Mouse (Mus musculus) kidney, adult 11 months (tissue): ENCODE data around the gene Rack1.

ENCODE experiments used
- DNase-seq: peaks from one replicate; pipeline ENCODE4 v3.0.0; 2022

Rack1 gene

DNA sequence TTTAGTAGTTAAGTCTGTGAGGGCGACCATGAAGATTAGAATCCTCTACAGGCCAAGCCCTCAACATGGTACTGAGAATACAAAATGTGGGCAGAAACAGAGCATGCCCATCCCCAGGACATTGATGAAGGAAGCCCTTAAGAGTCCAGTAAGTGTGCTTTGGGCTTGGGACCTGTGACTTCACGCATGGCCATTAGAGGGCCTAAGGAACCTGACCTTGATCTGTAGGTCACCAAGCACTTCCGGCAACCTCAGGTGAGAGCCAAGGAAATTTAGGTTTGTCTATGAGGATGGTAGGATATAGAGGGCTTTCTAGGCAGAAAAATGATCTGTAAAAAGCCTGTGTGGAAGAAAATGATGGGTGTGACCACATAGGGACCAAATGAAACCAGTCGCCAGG lies 3.8 kb upstream of the Rack1 start:
- DNase-seq: no peak

DNA sequence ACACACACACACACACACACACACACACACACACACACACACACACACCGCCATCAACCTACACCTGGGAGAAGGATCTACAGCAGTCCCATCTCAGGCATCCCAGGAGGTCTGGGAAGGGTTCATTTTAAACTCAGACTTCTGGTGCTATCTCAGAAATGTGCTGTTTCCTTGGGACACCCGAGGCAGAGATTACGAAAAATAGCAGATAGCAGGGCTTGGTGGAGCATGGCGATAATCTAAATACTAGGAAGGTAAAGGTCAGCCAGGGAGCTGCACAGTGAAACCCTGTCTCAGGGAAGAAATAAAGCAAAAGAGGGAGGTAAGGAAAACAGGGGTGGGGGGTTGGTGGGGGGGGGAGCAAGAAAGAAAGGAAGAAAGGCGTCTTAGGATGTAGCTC lies 2.8 kb upstream of the Rack1 start:
- no peak for DNase-seq

DNA sequence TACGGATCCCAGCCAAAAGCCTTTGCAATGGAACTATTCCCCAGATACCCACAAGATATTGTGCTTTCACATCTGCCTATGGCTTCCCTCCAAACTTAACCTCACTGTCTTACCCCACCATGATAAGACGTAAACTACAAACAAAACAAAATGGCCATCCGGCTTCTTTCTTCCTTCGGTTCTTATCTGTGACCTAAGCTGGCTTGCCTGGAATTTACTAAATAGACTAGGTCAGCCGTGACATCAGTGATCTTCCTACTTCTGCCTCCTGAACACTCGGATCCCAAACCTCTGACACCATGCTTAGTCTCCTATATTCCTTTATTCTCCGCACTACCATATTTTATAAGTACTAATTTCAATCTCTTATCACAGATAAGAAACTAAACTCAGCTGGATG lies 1.8 kb upstream of the Rack1 start:
- no peak for DNase-seq

DNA sequence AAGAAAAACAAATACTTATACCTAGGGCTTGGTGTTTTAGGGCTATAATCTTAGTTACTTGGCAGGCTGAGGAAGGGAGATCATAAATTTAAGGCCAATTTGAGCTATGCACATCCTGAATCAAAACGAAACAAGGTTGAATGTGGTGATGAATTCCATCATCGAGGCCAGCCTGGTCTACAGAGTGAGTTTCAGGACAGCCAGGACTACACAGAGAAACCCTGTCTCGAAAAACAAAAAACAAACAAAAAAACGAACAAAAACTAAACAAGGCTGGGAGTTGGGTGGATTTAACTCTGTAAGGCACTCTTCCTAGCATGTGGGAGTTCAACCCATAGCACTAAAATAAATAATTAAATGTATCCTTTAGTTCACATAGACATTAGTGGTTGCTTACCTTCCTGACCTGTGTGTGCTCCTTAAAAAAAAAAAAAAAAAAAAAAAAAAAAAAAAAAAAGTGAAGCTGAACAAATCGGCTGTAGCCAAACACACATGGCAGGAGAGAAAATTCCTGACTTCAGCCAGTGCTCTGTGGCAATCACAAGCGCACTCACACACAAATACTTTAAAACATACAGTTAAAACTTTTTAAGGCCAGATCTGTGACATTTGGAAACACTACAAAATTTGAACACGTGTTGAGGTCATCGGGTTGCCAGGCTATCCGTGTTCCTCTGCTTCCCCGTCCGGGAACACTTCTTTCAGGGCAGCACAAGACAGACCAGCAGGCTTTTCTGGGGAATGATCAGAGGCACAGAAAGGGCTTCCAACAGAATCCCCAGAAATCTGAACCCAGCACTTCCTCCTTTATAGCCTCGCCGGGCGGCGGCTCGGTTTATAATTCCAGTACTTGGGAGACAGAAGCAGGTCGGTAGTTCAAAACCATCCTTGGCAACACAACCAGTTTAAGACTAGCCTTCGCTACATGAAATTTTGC lies 880 bp upstream of the Rack1 start:
- no peak for DNase-seq

DNA sequence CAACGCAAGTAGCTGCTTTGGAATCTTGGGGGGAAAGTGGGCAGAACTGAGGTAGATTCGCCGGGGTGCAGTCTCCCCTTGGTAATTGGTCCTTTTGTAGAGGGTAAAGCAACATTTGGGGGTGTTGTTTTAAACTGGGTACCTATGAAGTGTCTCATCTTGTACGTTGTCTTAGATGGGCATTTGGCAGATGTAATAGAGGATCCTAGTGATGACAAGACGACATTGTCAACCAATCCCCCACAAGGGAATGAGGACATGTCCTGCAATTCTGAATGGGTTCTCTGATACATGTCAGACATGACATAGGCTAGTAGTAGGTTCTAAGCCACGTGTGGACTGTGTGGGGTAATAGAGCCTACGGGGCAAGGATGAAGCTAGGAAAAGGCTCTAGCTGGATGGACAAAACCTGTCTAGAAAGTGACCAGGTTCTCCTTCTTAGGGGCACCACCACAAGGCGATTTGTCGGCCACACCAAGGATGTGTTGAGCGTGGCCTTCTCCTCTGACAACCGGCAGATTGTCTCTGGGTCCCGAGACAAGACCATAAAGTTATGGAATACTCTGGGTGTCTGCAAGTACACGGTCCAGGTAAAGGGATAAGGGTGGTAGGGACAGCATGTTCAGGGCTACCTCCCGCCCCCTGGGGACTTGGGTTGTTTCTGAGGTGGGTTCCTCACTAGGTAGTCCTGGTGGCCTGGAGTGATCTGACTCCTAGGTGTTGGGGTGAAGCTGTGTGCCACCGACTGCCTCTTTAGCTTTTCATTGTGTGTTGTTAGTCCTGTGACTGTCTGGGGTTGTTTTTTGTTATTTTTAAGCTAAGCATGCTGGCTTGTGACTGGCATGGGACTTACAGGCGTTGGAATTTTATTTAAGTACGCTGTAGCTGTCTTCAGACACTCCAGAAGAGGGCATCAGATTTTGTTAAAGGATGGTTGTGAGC lies 2.0 kb downstream of the Rack1 start:
- no peak for DNase-seq

DNA sequence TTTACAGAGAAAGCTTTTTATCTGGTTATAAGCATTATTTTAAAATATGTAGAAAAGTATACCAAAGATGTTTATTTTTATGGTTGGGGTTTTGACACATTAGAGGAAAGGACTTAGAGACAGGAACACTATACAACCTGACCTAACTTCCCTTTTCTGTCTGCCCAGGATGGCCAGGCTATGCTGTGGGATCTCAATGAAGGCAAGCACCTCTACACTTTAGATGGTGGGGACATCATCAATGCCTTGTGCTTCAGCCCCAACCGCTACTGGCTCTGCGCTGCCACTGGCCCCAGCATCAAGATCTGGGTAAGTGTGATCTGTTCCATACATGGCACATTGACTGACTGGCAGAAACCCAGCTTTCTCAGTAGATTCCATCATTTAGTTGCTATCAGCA lies 3.9 kb downstream of the Rack1 start:
- DNase-seq: no peak

DNA sequence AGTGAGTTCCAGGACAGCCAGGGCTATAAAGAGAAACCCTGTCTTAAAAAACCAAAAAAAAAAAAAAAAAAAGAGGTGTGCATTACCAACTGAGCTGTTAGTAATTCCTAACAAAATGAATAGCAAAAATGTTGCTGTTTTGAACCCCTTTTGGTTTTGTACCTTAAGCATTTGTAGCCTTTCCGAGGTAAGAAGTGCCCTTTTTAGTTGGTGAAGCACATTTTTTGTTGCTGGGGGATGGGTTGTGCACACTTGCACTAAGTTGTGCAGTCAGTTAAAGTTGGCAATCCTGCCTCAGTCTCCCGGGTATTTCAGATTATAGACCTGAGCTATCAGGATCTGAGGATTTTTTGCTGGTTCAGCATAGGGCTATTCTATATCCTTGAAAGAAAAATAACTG lies 4.8 kb downstream of the Rack1 start:
- no peak for DNase-seq

DNA sequence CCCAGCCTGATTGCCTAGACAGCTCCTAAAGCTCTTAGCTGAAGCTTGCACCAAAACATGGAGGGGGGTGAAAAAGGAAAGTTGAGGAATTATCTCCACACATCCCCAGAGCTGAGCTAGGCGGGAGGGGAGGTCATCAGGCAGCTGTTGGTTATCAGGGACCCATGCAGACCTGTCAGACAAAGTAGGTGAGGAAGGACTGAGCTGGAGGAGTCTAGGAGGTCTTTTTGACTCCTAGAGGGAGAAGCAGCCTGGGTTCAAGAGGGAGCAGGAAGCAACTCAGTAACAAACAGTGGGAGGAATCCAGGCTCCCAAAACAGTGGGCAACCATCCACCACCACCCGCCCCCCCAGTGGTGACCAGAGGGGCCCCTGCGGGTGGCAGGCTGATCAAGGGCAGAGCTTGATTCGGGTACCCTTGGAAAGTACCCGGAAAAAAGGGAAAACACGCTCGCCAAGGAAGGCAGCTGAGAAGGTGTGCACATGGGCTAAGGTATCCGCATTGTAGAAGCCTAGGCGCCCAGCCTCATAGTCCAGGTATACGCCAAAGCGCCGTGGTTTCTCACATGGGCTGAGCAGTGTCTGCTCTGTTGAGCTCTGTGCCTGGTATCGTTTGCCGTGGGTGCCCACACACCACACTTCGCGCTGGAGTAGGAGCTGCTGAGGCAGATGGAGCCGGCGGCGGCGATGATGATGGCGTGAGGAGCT lies 6.9 kb downstream of the Rack1 start:
- no peak for DNase-seq

DNA sequence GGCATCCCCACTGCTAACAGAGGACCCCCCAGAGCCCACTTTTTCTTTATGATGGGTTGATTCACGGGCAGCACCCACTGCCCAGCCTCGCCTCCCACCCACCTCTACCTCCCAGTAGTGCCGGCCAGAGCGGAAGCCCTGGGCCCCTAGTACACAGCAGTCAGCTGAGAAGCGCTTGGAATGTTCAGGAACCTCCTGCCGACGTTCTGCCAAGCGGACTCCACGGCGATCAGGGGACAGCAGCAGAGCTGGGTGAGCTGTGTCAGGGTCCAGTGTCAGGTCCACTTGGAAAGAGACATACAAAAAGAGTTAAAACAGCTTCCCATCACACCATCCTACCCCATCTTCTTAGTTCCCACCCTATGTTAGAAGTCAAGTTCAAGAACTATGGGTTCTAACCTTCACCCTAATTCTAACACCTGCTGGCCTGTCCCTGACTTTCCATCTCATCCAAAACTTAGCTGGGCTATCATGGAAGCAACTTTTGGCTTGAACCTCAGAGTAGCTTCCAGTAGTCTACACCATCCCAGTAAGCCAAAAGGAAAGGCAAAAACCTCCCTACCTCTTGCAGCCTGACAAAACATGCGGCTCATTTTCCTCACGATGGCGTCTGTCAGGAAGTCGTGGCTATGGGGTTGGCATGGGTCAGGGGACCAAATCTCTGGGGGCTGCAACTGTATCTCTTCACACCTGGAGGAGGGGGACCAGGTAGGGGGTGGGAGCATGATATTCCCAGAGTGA lies 7.6 kb downstream of the Rack1 start:
- DNase-seq: no peak

DNA sequence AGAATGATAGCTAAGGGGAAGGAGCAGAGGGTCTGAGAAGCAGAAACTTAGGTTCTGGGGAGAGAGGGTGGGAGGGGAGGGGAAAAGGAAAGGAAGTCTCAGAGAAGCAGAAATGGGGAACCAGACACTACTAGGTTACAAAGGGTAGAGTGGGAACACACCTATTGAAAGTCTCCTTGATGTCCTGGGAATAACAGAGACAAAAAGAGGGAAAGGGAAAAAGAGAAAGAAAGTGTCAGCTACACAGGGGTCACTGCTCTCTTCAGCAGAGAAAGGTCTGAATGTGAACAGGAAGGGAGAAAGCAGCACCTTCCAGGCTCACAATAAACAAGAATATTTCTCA lies 8.1 kb downstream of the Rack1 start:
- DNase-seq: no peak

DNA sequence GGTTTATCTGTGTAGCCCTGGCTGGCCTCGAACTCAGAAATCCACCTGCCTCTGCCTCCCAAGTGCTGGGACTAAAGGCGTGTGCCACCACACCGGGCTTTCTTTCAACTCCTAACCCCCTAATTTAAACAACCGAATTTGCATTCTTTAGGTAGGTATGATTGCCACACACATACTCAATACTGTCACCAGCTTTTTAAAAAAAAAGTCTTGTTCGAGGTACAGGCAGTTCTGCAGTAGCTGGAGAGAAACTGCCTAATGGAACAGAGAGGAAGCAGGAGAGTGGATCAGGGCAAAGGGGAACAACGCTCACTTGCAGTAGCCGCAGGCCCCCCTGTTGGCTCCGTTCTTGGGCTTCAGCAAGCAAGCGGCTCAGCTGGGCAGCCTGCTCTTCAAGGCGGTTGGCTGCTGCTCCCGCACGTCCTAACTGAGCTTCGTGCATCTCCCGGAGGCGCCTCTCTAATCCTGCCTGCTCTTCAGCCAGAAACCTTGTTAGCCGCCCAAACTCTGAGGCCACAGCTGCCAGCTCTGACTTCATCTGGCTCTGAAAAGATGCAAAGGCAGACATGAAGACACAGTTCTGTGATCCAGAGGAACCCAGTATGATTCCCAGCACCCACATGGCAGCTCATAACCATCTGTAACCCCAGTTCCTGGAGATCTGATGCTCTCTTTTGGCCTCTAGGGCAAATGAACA lies 8.8 kb downstream of the Rack1 start:
- no peak for DNase-seq

DNA sequence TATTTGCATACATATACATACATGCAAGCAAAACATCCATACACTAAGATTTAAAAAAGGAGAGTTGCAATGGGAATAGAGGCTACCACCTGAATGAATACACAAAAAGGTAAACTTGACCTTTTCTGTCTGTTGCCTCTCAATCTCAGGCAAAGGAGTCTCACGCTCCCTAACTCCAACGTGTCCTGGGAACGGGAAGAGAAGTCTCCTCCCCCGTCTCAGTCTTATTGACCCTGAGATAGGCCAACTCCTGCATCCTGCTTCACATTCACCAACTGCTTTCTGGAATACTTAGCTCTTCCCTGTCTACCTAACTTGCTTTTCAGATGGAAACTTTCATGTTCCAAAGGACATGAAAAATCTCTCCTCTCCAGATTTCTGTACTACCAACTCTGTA lies 9.3 kb downstream of the Rack1 start:
- DNase-seq: no peak

DNA sequence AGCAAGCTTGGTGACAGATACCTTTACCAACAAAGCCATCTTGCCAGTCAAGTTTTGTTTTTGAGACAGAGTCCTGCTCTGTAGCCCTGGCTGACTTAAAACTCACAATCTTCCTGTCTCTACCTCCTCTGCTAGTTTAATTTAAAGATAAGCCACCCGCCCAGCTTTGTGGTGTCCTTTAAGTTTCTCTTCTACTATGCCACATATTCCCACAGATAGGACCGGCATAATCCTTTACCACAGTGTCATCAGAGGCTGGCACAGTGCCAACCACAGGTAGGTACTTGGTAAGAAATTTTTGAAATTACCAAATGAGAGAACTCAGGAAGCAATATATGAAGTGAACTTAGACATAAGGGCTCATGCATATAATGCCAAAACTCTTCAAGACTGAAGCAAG lies 10.0 kb downstream of the Rack1 start:
- no peak for DNase-seq

DNA sequence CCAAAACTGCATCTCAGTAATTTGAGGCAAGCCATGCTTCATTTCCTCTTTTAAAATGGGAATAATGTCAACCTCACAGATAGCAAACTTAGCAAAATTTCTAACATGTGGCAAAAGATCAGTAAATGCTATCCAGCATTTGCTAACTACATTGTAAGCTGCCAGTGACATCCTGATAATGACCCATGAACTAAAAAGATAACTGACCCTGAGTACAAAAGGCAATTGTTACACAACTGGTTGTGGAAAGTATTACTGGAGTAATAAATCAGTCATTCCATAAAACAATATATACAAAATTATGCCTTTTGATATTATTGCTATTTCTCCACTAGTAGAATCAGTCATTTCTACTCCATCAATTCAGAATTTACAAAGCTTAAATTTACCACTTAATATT lies 13.7 kb downstream of the Rack1 start:
- DNase-seq: no peak

DNA sequence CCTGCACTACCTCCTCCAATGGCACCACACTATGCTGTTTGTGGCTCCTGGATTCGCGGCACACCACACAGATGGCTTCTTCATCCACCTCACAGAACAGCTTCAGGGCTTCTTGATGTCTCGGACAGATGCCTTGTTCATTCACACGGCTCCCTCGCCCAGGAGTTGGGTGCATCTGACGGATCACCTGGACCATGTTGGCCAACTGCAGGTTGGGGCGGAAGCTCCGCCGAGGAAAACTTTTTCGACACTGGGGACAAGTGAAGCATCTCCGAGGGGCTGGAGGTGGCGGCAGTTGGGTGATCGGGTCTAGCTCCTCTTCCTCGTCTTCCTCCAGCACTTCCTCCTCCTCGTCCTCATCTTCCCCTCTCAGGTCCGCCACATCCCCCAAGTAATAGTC lies 15.7 kb downstream of the Rack1 start:
- no peak for DNase-seq

DNA sequence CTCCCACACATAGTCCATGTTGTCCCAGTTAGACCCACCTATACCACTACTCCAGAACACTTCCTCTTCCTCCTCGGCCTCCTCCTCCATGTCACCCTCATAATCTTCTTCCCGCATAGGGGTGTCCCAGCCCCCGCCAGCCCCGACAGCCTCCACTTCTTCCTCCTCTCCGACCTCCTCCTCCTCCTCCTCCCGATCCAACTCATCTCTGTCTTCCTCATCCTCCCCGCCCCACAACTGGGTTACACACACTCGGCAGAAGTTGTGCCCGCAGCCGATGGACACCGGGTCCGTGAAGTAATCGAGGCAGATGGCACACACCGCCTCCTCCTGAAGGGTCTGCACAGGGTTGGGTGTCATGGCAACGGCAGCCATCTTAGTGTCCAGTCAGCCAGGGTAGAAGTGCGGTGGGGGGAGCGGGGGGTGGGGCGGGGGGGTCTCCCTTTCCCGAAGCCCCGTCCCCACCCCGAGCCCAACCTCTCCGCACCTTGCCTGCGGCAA lies 16.2 kb downstream of the Rack1 start:
- DNase-seq: peak; percentile 65

DNA sequence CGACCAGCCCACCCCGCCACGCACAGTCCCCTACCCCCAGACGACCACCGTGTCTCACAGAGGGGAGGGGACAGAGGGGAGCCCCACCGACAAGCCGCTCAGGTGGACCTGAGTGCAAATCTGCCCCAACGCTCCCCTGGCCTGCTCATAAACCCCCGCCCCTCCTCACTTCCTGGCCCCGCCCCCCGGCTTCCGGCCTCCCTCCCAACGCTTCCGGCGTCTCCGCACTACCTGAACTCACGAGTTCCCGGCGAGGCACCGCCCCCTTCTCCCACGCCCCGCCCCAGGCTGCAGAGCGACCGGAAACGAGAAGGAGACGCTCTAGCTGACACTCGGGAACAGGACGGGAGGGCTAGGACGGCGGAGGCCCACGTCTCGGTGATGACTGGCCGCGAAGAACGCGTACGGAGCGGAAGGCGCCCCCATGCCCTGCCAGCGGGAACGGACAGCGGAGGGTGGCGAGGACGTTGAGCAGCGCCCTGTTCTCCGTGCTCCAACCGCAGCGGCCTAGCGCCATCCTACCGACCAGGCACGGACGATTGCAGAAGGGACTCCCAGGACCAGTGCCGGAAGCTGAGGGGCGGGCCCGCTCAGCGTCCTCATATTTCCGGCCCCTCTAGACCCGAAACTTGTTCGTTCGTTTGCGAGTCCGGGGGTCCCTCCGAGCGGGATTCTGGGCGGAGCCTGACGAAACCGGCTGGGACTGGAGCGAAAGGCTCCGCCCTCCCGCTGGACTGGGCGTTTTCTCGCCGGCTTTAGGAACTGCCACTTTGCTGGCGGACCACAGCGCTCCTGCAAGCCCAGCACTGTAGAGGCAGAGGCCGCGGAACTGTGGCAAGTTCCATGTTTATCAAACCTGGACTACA lies 16.9 kb downstream of the Rack1 start, which contains the start of gene Trim41:
Gene Trim41 (minus strand): TSS at position 554 of the 866 bp plus-strand sequence.
- peak; percentile 99 for DNase-seq

DNA sequence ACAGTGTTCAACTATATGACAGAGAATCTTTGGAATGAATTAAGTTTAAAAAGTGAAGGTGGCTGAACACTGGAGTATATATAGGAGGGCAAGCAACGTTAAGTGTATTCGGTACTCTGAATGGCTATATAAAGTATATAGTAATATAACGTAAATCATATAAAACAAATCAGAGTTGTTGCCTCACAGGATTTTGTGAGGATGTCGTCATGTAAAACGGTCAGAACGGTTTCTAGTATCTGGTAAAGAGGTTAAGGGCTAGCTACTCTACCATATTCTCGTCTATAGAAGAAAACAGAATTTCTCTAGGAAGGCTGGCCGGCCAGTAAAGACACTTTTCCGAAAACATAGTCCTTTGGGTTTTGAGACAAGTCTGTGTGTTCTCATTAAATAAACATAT lies 17.7 kb downstream of the Rack1 start:
- no peak for DNase-seq

DNA sequence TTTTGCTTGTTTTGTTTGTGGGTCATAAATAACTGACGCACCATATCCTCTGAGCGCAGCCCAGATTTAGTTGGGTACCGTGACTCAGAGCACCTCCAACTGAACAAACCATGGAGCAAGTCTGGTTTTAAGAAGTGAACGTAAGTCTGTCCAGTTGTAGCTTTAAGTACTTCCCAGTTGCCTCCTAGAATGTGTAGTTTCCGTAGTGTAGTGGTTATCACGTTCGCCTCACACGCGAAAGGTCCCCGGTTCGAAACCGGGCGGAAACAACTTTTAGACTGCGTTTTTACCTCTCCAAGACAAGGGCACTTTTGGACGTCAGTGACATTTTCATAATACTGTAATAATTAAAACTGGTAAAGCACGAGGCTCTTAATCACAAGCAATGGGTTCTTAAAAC lies 18.2 kb downstream of the Rack1 start:
- peak; percentile 80 for DNase-seq

DNA sequence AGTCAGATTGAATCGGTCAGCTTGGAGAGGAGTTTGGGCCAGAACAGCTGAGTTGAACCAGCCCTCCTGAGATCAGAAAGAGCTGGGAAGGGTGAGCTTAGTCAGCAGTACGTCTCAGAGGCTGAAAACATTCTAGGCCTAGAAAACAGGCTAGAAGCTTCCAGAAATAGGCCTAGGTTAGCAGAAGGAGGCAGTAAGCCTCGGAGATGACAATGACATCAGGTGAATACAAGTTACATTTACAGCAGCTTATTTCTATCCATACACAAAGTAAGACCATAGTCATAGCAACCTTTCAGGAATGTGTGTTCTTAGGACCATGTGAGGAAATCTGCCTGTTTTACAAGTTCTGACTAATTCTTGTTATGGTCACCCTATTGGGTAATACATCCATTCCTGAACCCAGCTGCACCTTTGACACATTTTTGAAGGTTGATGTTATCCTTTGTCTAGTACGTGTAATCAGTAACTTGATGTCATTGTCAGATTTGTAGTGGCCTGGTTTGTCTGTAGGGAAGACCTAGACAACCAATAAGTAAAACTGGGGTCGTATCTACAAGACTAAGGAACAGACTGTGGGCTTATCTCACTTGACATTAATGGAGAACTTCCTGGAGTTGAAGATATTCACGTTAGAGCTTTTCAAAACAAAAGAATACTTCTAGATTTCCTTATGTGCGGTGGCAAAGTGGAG lies 19.6 kb downstream of the Rack1 start:
- DNase-seq: no peak
